Mouse (Mus musculus): ENCODE results near the gene Nckap1.
"Not testable (repeated sequence)": the region's sequence is repeated elsewhere in the genome, so short reads cannot be mapped to it uniquely, and the experiment has no call there.

Nckap1 gene

DNA sequence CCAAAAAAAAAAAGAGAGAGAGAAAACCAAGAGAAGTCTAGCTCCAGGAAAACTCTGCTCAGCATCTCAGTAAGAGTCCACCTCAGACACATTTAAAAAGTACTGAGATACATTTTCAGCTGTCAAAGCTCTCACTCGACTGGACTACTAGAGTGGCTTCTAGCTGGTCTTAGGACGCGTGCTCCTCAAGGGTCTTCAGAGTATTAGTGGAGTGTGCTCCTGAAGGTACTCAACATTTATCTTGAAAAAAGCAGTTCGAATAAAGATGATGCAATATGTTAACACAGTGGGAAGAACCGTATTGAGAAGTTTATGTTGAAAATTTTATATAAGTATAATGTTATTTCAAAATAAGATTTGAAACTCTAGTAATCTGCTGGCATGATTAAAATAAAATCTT is 20.4 kb downstream of the Nckap1 start:
- DNase-seq (ENCODE audit: low read depth), result no peak

- no peak for DNase-seq (ENCODE audit: low read depth)
Observed at GRCm38 (mm10) chr2:80559655-80560054, 21.5 kb downstream of the Nckap1 start.

GRCm38 (mm10) chr2:80554442-80554841 is 26.7 kb downstream of the Nckap1 start:
- no peak for DNase-seq (ENCODE audit: low read depth)

DNA sequence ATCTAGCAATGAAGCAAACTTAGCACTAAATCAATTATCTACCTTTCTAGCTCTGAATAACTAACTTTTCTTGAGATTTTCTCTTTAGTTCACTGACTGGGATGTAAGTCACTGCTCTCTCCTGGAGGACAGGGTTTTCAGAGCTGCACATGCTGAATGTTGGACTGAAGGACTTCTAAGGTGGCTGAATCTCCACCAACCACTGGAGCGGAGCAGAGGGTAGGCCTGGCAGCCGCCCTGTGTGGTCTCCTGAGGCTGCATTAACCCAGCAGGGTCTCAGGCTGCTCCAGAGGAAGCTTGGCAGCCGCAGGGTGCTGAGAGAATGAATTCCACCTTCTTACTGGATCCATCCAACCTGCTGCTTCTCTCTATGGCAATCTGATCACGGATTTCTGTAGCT is 31.5 kb downstream of the Nckap1 start:
- DNase-seq (ENCODE audit: low read depth), result no peak

GRCm38 (mm10) chr2:80547901-80548300 is 33.3 kb downstream of the Nckap1 start:
- no peak for DNase-seq (ENCODE audit: low read depth)

GRCm38 (mm10) chr2:80542801-80543200 is 38.4 kb downstream of the Nckap1 start:
- no peak for DNase-seq (ENCODE audit: low read depth)

GRCm38 (mm10) chr2:80537156-80537555 is 44.0 kb downstream of the Nckap1 start:
- DNase-seq (ENCODE audit: low read depth), result no peak

DNA sequence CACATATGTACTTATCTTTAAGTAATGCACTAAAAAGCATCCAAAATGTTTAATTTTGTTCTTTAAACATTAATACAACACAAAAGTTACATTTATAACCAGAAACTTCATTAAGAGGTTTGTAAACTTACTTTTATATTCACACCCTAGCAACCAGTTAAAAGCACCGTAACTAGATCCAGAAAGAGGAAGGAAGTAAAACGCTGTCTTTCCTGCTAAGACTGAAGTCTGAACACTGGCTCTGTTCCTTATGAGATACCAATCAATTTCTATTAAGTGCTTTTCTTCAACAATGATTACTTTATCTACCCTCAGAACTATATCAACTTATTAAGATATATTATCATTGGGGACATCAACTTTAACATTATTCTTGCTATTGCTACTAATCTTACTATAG is 44.6 kb downstream of the Nckap1 start:
- DNase-seq (ENCODE audit: low read depth), result no peak

GRCm38 (mm10) chr2:80524275-80524674 is 56.9 kb downstream of the Nckap1 start:
- DNase-seq (ENCODE audit: low read depth), result no peak

DNA sequence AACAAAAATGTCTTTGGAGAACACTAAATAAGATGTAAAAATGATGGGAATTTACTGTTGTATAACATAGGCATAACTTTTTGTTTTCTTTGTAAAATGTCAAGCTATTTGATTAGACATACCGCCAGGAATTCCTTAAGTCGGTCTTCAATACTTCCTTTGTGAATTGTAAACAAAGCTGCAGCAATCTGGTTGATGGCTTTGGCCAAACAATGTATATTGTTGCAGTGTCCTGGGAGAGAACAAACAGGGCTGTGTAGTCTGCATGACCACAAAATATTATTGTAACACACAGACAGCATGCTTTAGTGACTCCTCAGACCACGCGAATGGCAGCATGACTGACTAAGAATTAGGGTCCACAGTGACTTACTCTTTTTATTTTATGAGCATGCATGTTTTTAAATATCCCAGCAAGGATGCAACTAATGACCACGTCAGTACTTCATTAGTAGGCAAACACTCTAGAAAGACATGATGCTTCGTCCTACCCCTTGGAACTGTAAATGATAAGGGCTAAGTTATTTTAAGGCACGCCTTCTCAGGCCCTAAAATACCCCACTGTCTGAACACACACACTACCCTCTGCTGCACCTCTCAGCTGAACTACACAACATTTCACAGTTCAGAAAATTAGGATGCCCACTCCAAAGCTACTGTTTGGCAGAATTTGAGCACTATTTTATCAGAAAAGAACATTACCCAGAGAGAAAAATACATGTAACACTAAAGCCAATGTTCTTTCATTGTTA is 75.0 kb downstream of the Nckap1 start:
- DNase-seq (ENCODE audit: low read depth), result no peak

- no peak for DNase-seq (ENCODE audit: low read depth)
Observed at GRCm38 (mm10) chr2:80502132-80502531, 79.0 kb downstream of the Nckap1 start.

GRCm38 (mm10) chr2:80495304-80495703 is 85.9 kb downstream of the Nckap1 start:
- DNase-seq (ENCODE audit: low read depth), result not testable (repeated sequence)

- DNase-seq (ENCODE audit: low read depth), result no peak
Observed at GRCm38 (mm10) chr2:80486851-80487250, 94.3 kb downstream of the Nckap1 start.

DNA sequence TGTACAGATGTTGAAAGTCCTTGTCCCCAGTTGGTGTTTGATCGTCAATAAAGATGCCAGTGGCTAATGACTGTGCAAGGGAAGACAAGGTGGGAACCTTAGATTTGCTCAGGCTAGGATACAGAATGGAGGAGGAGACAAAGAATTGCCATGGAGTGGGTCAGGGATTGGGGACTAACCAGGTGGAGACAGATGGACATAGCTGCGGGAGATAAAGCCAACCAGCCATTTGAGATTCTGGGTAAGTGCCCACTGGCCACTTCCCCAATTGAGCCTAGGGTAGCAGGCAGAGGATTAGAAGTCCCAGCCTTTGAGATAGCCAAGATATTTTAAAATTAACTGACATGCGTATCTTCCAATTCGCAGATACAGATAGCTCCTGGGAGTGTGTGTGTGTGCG is 96.2 kb downstream of the Nckap1 start:
- no peak for DNase-seq (ENCODE audit: low read depth)

- no peak for DNase-seq (ENCODE audit: low read depth)
Observed at GRCm38 (mm10) chr2:80475831-80476230, 105.3 kb downstream of the Nckap1 start.

DNA sequence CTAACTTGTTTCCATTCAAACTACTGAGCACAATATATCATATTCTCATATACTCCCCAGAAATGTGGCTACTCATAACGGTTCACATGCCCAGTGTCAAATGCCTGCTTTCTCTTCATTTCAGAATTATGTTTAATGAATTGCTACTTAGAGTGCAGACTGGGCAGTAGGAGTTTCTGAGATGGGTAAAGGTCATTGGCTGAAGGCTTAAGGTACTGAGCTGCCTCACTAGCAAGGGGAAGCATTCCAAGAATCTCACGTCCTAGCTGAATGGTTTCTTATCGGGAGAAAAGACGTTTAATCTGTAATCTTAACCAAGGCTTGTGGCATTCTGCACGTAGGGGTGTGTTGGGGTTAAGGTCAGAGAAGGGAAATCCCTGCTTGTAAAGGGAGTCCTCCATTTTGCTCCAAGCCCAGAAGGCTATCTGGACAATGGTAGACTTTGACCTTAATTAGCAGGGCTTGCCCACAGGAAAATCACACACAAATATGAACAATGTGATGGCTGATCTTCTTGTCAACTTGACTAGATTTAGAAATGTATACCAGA is 106.9 kb downstream of the Nckap1 start:
- no peak for DNase-seq (ENCODE audit: low read depth)

DNA sequence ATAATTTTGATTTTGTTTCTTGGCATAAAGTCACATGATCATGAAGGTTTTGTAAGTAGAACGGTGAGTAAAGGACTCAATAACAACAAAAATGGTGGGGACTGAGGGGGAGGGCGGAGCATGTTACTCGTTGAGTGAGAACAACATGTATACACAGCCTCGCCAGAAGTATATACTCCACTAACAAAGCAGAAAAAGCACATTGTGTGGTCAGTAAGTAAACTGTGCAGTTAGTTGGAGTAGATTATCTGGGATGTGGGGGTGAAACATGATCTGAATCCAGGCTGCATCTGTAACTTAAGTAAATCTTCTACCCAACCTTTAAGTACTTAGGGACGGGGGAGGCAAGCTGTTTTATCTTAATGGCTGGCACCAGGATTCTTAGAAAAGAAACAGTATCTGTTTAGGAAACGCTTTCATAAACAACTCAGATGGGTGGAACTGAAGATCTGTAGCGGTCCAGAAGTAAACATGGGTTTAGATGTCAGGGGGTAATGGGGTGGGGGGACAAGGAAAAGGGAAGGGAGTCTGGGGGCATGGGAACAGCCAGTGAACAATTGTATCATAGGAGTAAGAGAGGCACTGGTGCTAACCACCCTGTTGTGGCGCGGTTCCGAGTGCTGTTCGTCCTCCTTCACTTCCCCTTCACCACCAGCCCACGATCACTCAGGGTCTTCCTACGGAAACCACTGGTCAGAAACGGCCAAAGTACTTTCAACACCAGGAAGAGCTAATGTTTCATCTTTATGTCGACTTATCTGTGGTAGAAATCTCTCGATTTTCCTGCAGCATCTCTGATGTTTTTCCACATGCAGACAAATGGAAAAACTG is 115.0 kb downstream of the Nckap1 start:
- no peak for DNase-seq (ENCODE audit: low read depth)

DNA sequence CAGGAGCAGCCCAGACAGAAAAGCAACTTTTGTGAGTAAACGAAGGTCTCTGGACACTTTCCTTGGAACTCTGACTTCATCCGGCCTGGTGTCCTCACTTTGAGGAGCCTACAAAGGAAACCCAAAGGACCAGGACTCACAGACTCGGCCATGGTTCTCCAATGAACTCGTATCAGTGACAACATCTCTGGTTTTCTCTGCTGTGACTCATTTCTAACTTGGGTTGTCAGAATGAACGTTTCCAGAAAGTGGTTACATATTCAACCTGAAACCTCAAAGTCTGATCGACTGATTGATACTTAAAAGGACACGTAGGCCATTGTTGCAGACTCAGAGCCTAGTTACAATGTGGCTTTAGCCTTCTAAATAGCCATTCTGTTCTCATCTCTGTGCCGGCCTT is 119.4 kb downstream of the Nckap1 start:
- no peak for DNase-seq (ENCODE audit: low read depth)
